Mouse (Mus musculus) erythroblast, embryonic 14.5 days (primary cell): ENCODE results near the gene Pjvk.

Source experiments
- GATA1 ChIP-seq: IDR thresholded peaks from 2 replicates; pipeline ENCODE4 v1.6.1; 2012; ENCODE audit warnings: low read length, inconsistent platforms, mixed read lengths
- TAL1 ChIP-seq: IDR thresholded peaks from 3 replicates; pipeline ENCODE4 v1.6.1; 2012; ENCODE audit warnings: low read length, inconsistent platforms, mixed read lengths

- TF ChIP-seq TAL1 (no peak), GATA1 (no peak)
These were observed 26.6 kb upstream of the Pjvk start for GRCm38 (mm10) chr2:76621724-76622123.
